Mouse (Mus musculus) lung, adult 2 months (tissue): ENCODE measurements at regions not wholly inside any gene's neighbourhood (a gene's known extent, or its start where the extent isn't known, plus 50 kb on each side); places are given as distances from the start of the nearest gene placed in this dataset.

Experiments used
- CTCF ChIP-seq: fragments of 200-500 bp; IDR thresholded peaks from 2 replicates; pipeline ENCODE4 v1.5.1; 2011; ENCODE audit warnings: mild to moderate bottlenecking, low read length, control low read depth; ENCODE audit not compliant: insufficient read depth
- POLR2A ChIP-seq: fragments of 200-500 bp; IDR thresholded peaks from 2 replicates; pipeline ENCODE4 v1.6.1; 2011; ENCODE audit warnings: low read depth, mild to moderate bottlenecking, control low read depth, low read length, borderline replicate concordance; ENCODE audit errors: extremely low read depth

DNA sequence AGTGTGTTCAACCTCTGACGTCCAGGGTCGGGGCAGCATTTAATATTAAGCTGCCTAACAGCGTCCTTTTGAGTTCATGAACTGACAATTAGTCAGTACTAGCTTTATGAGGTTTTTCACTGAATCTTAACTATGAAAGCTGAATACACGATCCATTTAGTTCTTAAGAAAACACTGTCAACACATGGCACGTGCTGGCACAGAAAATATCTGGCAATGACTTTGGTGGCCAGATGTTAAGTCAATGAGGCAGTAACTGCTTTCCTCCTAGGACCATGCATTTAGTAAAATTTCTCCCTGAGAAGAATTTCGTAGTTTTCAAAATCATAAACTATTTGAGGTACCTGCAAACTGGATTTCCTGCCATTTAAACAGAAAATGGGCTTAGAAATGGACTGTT is 191.4 kb upstream of the Sox2 start:
- no peak for TF ChIP-seq CTCF
- TF ChIP-seq POLR2A = no peak
